In the genomic region with DNA sequence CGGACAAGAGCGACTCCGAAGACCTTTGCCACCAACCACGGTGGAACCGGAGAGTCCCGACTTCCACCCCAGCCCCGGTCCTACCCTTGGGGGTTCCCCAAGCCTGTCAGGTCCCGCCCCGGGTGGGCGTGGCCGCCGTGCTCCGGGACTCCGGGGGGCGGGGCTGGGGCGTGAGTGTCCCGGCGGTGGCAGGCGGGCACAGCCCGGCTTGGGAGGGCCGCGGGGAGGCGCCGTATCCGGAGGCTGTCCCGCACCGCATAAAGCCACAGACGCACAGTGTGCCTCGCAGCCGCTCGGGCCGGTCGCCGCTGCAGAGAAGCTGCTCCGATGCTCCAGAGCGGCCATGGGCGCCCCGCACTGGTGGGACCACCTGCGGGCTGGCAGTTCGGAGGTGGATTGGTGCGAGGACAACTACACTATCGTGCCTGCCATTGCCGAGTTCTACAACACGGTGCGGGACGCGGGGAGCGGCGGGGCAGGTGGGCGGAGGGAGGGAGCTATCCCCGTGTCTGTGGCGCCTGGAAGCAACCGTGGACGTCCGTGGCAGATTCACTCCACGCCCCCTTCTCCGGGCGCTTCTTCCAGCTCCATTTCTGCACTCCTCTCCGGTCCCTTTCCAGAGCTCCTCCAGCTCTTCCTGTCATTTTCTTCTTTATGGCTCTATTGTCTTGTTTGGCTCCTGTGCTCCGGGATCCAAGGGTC, we compare ENCODE assay signal across 8 mouse cellular contexts. TPM values are rescaled to one million over a fixed set of nuclear protein-coding genes. Genes with fewer than 3 reads are reported as not detected.
DNase-seq lines count a peak whose midpoint lies in the region; ATAC-seq and TF ChIP-seq lines count a peak whose summit lies in the region.

A gene (plus strand): TSS at position 251 of the 702 bp plus-strand sequence.

- H3K9ac ChIP-seq in heart, embryonic 13.5 days = peak within 1 kb of the TSS; percentile 90
- peak within 1 kb of the TSS; percentile 62 for H3K9ac ChIP-seq in kidney, postnatal 0 days (ENCODE audit: low read depth, low read length)
- H3K9ac ChIP-seq in liver, adult 2 months (ENCODE audit: low read depth, low read length) = peak within 1 kb of the TSS; percentile 90

- 0 out of 2 replicates have a peak, but pooled peaks cover 4% of the 10 kb centered on the region for H3K9me3 ChIP-seq in heart, embryonic 13.5 days
- H3K9me3 ChIP-seq in kidney, postnatal 0 days (replicated peaks; ENCODE audit: low read length) = no peaks in the 10 kb centered on the region

- 1% methylated on average over 60 of the region's 60 CpGs for whole genome bisulfite sequencing in heart, embryonic 13.5 days
- WGBS in kidney, postnatal 0 days = under 1% methylated on average over 60 of the region's 60 CpGs
- under 1% methylated on average over 60 of the region's 60 CpGs for WGBS in liver, adult 2 months

- 0 out of 2 replicates have a peak, but pooled peaks cover 15% of the 10 kb centered on the region for H3K27me3 ChIP-seq in heart, embryonic 13.5 days (replicated peaks)
- no peaks in the 10 kb centered on the region for H3K27me3 ChIP-seq in kidney, postnatal 0 days (ENCODE audit: insufficient read depth, low read length)
- H3K27me3 ChIP-seq in liver, adult 2 months (ENCODE audit: control insufficient read depth, insufficient read depth, low read length) = no peaks in the 10 kb centered on the region

- peak within 1 kb of the TSS; percentile 85 for H3K4me3 ChIP-seq in heart, embryonic 13.5 days
- H3K4me3 ChIP-seq in kidney, postnatal 0 days (replicated peaks; ENCODE audit: low read depth, low read length) = peak within 1 kb of the TSS; percentile 78
- H3K4me3 ChIP-seq in liver, adult 2 months (ENCODE audit: insufficient read depth, low read depth, low read length) = peak within 1 kb of the TSS; percentile 90

- peak; percentile 98 for TF ChIP-seq POLR2A in liver, adult 2 months (IDR thresholded peaks at IDR 0.05; ENCODE audit: extremely low read depth, insufficient read depth, low read length)

- no peaks in the 10 kb centered on the region; the same call in 1 of the 2 replicates for H3K79me2 ChIP-seq in liver, adult 2 months (ENCODE audit: control insufficient read depth, insufficient read depth, low read length)

- peak; percentile 93 for DNase-seq in CD4-positive helper T cell, adult 2 months (ENCODE audit: low read depth, low spot score)
- peak; percentile 65 for DNase-seq in c-Kit-negative CD71-positive TER-119-positive erythroid progenitor cells, embryonic 14.5 days (ENCODE audit: low read depth, low spot score)
- DNase-seq in kidney, postnatal 0 days (ENCODE audit: low spot score) = peak; percentile 82
- peak; percentile 73 for DNase-seq in liver, adult 2 months (ENCODE audit: extremely low read depth, low read depth, low spot score)
- DNase-seq in monocyte, adult 2 months (ENCODE audit: low read depth in 1 of 2, low spot score in 2 of 2) = peak; percentile 49 to 77
- DNase-seq in spleen, postnatal 10 days (ENCODE audit: low spot score in 2 of 2) = peak; percentile 73 to 91

- ATAC-seq in erythroid progenitor cell, adult 5-6 weeks (replicated peaks; ENCODE audit: low FRiP score, poor library complexity, severe bottlenecking) = peak; percentile 71
- peak; percentile 98 for ATAC-seq in heart, embryonic 13.5 days (ENCODE audit: extremely low read depth, insufficient number of reproducible peaks, low FRiP score, low TSS enrichment)
- peak; percentile 96 for ATAC-seq in kidney, postnatal 0 days (replicated peaks; ENCODE audit: low FRiP score, low read depth)

- peak; percentile 42 for TF ChIP-seq CTCF in kidney, postnatal 0 days (IDR thresholded peaks at IDR 0.05; ENCODE audit: low read depth)
- TF ChIP-seq CTCF in liver, adult 2 months (IDR thresholded peaks at IDR 0.05; ENCODE audit: low read depth, low read length) = 0 out of 2 replicates have a peak, but pooled peaks have one; percentile 15

- H3K4me2 ChIP-seq in heart, embryonic 13.5 days = peak within 1 kb of the TSS; percentile 99
- peak within 1 kb of the TSS; percentile 96 for H3K4me2 ChIP-seq in kidney, postnatal 0 days (ENCODE audit: low read length)

- peaks cover 8% of the 10 kb centered on the region for H3K4me1 ChIP-seq in heart, embryonic 13.5 days
- H3K4me1 ChIP-seq in kidney, postnatal 0 days (replicated peaks; ENCODE audit: insufficient read depth, low read length) = no peaks in the 10 kb centered on the region
- H3K4me1 ChIP-seq in liver, adult 2 months (ENCODE audit: control insufficient read depth, insufficient read depth, low read length) = no peaks in the 10 kb centered on the region

- H3K36me3 ChIP-seq in heart, embryonic 13.5 days = no peaks in the 10 kb centered on the region
- no peaks in the 10 kb centered on the region for H3K36me3 ChIP-seq in kidney, postnatal 0 days (ENCODE audit: insufficient read depth, low read length)
- H3K36me3 ChIP-seq in liver, adult 2 months (ENCODE audit: control insufficient read depth, insufficient read depth, low read length) = no peaks in the 10 kb centered on the region

- H3K27ac ChIP-seq in heart, embryonic 13.5 days (replicated peaks) = peak within 1 kb of the TSS; percentile 73
- peak within 1 kb of the TSS; percentile 50; the same call in 1 of the 2 replicates for H3K27ac ChIP-seq in kidney, postnatal 0 days
- no peak within 1 kb of the TSS for H3K27ac ChIP-seq in liver, adult 2 months (replicated peaks; ENCODE audit: insufficient read depth, low read depth, low read length)

RNA-seq across cellular contexts. Expression of the gene that starts here (rescaled TPM):
- 1.4 TPM in 1 of 2 replicates, not detected in the other for total RNA-seq in erythroid progenitor cell, adult 5-6 weeks (2015; ENCODE audit: low replicate concordance)
- 0.68 TPM in 1 of 2 replicates, not detected in the other for total RNA-seq in erythroid progenitor cell, adult 5-6 weeks (2017; ENCODE audit: low replicate concordance)
- 28.3 and 31.4 TPM in 2 replicates for polyA plus RNA-seq in heart, embryonic 13.5 days (2015; fragmentation: Nextera tagmentation; extraction: Ambion mirVana)
- 47.9 and 55.5 TPM in 2 replicates for polyA plus RNA-seq in kidney, postnatal 0 days (2015; fragmentation: Nextera tagmentation; extraction: Ambion mirVana)
- 11.5 and 13.2 TPM in 2 replicates for total RNA-seq in liver, adult 2 months (2014; rRNA removed)
- polyA plus RNA-seq in liver, adult 2 months (2012; rRNA removed) = 5.6 and 6.5 TPM in 2 replicates
